Mouse (Mus musculus) adrenal gland, postnatal 0 days (tissue): ENCODE data around the gene Oosp1. TPM values are rescaled to one million over a fixed set of nuclear protein-coding genes. Genes with fewer than 3 reads are reported as not detected.

Experiments used
- polyA plus RNA-seq: library from polyadenylated mRNA; unstranded; fragments of >200 nt; fragmentation: Nextera tagmentation; extraction: Ambion mirVana; gene quantifications from 2 replicates; pipeline ENCODE4 v1.2.1, GENCODE M21; 2015

Gene Oosp1
- polyA plus RNA-seq: 4.0 TPM in 2 replicates

DNA sequence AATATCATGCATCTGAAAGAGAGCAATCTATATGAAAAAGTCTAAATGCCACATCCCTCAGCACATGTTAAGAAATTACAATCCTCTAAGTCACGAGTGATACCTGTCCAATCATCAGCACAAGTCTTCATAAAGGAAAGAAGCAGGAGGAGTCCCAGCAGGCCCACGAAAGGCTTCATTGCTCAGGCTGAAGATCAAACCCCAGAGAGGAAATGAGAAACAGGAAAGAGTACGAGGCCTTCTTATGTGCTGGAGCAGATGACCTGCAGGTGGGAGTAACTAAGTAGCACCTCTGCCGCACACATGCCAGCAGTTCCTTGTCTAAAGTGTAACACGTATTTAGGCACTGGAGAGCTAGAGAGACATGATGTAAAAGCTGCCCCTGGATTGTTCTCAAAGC is at the start of gene Oosp1:
Gene Oosp1 (minus strand): TSS at position 312 of the 400 bp plus-strand sequence.

DNA sequence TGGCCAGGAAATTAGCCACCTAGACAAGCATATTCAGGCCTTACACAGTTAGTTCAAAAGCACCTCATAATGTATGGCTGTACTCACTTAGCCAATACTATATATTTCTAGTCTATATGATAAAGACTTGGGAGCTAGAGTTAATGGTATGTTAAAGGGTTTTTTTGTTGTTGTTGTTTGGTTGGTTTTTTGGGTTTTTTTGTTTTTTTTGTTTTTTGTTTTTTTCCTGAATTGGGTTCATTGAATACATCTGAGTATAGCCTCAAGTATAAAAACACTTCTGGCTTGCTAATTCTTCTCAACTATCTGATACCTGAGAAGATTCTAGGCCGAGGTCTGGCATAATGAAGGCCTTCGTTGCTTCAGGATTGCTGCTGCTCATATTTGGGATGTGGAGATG is 5.8 kb upstream of the Oosp1 start, which contains the start of gene Oosp3:
Gene Oosp3 (plus strand): TSS at position 301 of the 400 bp plus-strand sequence.

DNA sequence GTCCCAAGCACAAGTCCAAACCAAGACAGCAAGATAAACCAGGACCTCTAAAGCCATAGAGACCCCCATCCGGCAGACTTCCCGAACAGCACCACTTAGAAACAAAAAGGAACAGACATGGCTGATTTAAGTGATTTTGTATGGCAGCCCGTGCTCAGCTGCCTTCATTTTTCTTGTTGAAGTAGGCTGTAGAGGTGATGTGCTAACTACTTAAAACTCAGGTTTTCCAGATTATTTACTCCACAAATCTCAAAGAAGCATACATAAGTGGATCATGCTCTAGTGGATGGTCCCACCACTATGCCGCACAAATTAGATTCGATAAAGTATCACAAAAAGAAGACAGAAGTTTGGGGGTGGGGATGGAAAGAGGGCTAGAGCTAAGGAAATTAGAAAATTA is 30.5 kb downstream of the Oosp1 start, which contains the start of gene Oosp2:
Gene Oosp2 (minus strand): TSS at position 101 of the 400 bp plus-strand sequence.

DNA sequence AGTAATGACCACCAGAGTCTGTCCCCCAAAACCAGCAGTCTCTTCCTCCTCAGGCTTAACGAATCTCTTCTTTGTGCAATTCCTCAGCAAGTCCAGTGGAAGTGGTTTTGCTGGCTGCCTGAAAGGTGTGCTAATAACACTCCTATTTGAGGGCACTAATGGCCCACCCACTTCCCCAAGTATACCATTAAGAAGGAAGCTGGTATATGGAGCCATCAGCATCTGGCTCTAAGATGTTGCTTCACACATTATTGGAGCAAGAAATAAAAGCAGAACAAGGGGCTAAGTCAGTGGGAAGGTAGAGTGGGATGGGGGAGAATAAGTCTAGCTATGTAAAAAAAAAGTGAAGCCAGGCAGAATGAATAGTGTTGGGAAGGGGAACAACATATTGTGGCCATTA is 50.2 kb downstream of the Oosp1 start, which contains the start of gene Ms4a3:
Gene Ms4a3 (minus strand): TSS at position 120 of the 400 bp plus-strand sequence.

DNA sequence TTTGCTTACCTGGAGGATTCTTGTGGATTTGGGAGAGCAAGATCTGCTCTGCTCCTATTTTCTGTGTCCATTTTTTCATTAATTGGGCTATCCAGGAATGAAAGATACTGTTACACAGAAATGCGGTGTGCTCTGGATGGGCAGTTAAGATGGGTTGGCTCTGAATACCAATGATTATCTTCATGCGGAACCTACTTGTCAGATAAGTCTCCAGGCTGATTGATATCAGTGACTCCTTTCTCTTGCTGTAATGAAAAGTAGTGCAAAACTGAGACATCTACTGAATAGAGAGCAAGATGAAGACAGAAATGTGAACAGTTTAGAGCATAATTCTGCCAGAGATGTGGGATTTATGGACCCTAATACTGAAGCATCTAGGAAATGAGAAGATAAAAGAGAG is 67.4 kb downstream of the Oosp1 start, which contains the start of gene Ms4a2:
Gene Ms4a2 (minus strand): TSS at position 169 of the 400 bp plus-strand sequence.

Other genes with a start within 250 kb of the Oosp1 start
- gene Ms4a4b, start 247.6 kb downstream of the Oosp1 start, polyA plus RNA-seq: 1.4 and 1.5 TPM in 2 replicates
- gene Ms4a6c, start 221.8 kb downstream of the Oosp1 start, polyA plus RNA-seq: 17.0 and 27.1 TPM in 2 replicates
- gene Gm8369, start 205.2 kb downstream of the Oosp1 start, polyA plus RNA-seq: 0.41 TPM in 1 of 2 replicates, not detected in the other
- 15.2 and 20.5 TPM in 2 replicates for gene Ms4a6b, start 174.6 kb downstream of the Oosp1 start, polyA plus RNA-seq
- 11.0 and 21.6 TPM in 2 replicates for gene Ms4a4d, start 154.3 kb downstream of the Oosp1 start, polyA plus RNA-seq
- gene Ms4a6d, start 86.3 kb downstream of the Oosp1 start, polyA plus RNA-seq: 19.1 and 24.5 TPM in 2 replicates
- gene Ms4a2, start 67.4 kb downstream of the Oosp1 start, polyA plus RNA-seq: 0.54 and 0.59 TPM in 2 replicates
- 0.69 and 2.6 TPM in 2 replicates for gene Ms4a3, start 50.3 kb downstream of the Oosp1 start, polyA plus RNA-seq
- 0.76 TPM in 1 of 2 replicates, not detected in the other for gene Oosp2, start 30.6 kb downstream of the Oosp1 start, polyA plus RNA-seq
- not detected in 2 replicates for gene Oosp3, start 5.9 kb upstream of the Oosp1 start, polyA plus RNA-seq
- gene Gif, start 56.4 kb upstream of the Oosp1 start, polyA plus RNA-seq: 0.35 TPM in 1 of 2 replicates, not detected in the other
- gene Mrpl16, start 79.2 kb upstream of the Oosp1 start, polyA plus RNA-seq: 52.6 and 60.2 TPM in 2 replicates
- gene Stx3, start 128.3 kb upstream of the Oosp1 start, polyA plus RNA-seq: 5.9 and 9.2 TPM in 2 replicates
- gene Olfr1417, start 148.1 kb upstream of the Oosp1 start, polyA plus RNA-seq: 0.14 TPM in 1 of 2 replicates, not detected in the other
- not detected in 2 replicates for gene Olfr1418, start 169.9 kb upstream of the Oosp1 start, polyA plus RNA-seq
- not detected in 2 replicates for gene Olfr1419, start 184.0 kb upstream of the Oosp1 start, polyA plus RNA-seq
- gene Olfr1420, start 195.4 kb upstream of the Oosp1 start, polyA plus RNA-seq: 0.15 TPM in 1 of 2 replicates, not detected in the other
- gene Patl1, start 221.2 kb upstream of the Oosp1 start, polyA plus RNA-seq: 7.5 and 9.0 TPM in 2 replicates